Mouse (Mus musculus): ENCODE measurements around the gene Chst15. TPM values are rescaled to one million over a fixed set of nuclear protein-coding genes. Genes with fewer than 3 reads are reported as not detected.

Chst15 gene
- polyA plus RNA-seq, 1 experiment = 15.4 TPM

DNA sequence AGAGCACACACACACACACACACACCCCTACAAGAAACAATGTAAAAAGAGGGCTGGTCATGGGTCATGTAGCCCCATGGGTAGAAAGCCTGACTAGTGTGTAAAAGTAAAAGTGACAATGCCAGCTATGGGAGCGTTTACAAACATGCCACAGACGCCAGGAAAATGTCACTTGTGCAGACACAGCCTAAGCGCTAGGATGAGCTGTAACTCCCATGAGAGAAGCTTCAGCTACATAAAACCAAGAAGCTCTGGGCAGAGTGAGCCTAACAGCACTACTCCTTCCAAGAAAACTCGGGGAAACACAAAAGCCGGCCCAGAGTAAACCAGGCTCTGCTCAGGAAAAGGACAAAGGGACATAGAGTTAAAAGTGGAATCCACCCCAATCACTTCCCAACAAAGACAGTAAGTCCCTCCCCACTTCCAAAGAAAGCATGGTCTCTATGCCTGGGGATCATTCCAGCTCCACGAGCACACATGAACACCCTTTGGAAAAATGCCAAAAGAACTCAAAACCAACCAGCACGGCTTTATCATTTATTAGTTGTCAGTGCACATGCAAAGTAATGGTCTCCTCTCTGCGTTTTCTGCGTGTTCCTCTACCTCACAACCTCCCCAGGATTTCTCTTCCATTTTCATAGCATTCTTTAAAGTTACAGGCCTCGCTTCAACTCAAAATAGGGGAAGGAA is 93.4 kb downstream of the Chst15 start:
- H3K4me3 ChIP-seq (replicated peaks; ENCODE audit: insufficient read depth, low read depth, low read length) = no peak overlapping the region
- 0 out of 2 replicates have a peak, but pooled peaks cover 2% of the 10 kb centered on the region for H3K4me1 ChIP-seq (ENCODE audit: control insufficient read depth, insufficient read depth, low read length)
- 44% methylated on average over 10 of the region's 10 CpGs for WGBS
- H3K27ac ChIP-seq (ENCODE audit: insufficient read depth, low read length) = no peak overlapping the region
- no peaks in the 10 kb centered on the region for H3K27me3 ChIP-seq (ENCODE audit: control insufficient read depth, insufficient read depth, low read length)
- no peak for TF ChIP-seq POLR2A (IDR thresholded peaks at IDR 0.05; ENCODE audit: borderline replicate concordance, insufficient read depth, low read length)
- no peak for TF ChIP-seq CTCF (IDR thresholded peaks at IDR 0.05; ENCODE audit: borderline replicate concordance, insufficient read depth, low read depth, low read length)
- no peak for DNase-seq

DNA sequence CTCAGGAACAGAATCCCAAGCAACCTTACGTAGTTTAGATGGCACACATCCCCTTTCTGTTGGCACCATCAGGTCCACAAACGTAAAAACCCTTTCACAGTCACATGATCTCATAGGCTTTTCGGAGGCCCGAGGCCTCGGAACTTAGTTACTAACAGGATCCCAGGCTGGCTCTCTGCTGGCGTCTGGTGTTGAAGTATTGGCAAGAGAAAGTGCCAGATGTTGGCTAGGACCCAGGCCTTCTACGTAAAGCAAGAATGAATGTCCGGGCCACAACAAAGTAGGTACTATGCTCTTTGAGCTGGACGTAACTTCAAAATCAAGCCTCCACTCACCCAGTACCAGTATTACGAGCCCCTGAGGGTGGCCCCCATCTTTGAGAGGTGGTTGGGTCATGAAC is 103.0 kb downstream of the Chst15 start:
- no peak for DNase-seq
- TF ChIP-seq POLR2A (IDR thresholded peaks at IDR 0.05; ENCODE audit: borderline replicate concordance, insufficient read depth, low read length) = no peak
- TF ChIP-seq CTCF (IDR thresholded peaks at IDR 0.05; ENCODE audit: borderline replicate concordance, insufficient read depth, low read depth, low read length) = no peak
- Histone ChIP-seq H3K4me1 (ENCODE audit: control insufficient read depth, insufficient read depth, low read length) (peaks cover 23% of the 10 kb centered on the region), H3K27me3 (ENCODE audit: control insufficient read depth, insufficient read depth, low read length) (no peaks in the 10 kb centered on the region), H3K4me3 (replicated peaks; ENCODE audit: insufficient read depth, low read depth, low read length) (no peak overlapping the region), H3K27ac (ENCODE audit: insufficient read depth, low read length) (no peak overlapping the region)
- 32% methylated on average over 10 of the region's 10 CpGs for WGBS

DNA sequence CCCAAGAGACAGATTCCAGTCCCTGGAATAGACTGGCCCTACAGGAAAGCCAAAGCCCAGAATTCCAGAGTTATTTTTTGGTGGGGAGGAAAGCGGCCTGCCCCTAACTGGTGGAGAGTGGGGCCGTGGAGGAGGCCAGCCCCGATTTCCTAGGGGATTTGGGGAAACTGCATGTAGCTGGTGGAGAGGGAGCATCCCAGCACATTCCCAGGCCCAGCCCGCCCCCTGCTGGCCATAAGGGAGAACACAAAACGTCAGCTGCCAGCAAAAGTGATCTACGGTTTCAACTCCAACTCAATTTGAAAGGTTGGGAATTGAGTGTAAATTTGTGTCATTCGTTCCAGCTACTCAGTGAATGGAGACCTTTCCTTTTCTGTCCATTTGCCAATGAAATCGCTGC is 103.6 kb downstream of the Chst15 start:
- peak overlapping the region; percentile 65 for H3K27ac ChIP-seq (ENCODE audit: insufficient read depth, low read length)
- WGBS = 3% methylated on average over 8 of the region's 8 CpGs
- DNase-seq = peak; percentile 73 to 82
- no peak overlapping the region for H3K4me3 ChIP-seq (replicated peaks; ENCODE audit: insufficient read depth, low read depth, low read length)
- TF ChIP-seq CTCF (IDR thresholded peaks at IDR 0.05; ENCODE audit: borderline replicate concordance, insufficient read depth, low read depth, low read length) (peak; percentile 94), POLR2A (IDR thresholded peaks at IDR 0.05; ENCODE audit: borderline replicate concordance, insufficient read depth, low read length) (no peak)
- no peaks in the 10 kb centered on the region for H3K27me3 ChIP-seq (ENCODE audit: control insufficient read depth, insufficient read depth, low read length)
- H3K4me1 ChIP-seq (ENCODE audit: control insufficient read depth, insufficient read depth, low read length) = peaks cover 23% of the 10 kb centered on the region

DNA sequence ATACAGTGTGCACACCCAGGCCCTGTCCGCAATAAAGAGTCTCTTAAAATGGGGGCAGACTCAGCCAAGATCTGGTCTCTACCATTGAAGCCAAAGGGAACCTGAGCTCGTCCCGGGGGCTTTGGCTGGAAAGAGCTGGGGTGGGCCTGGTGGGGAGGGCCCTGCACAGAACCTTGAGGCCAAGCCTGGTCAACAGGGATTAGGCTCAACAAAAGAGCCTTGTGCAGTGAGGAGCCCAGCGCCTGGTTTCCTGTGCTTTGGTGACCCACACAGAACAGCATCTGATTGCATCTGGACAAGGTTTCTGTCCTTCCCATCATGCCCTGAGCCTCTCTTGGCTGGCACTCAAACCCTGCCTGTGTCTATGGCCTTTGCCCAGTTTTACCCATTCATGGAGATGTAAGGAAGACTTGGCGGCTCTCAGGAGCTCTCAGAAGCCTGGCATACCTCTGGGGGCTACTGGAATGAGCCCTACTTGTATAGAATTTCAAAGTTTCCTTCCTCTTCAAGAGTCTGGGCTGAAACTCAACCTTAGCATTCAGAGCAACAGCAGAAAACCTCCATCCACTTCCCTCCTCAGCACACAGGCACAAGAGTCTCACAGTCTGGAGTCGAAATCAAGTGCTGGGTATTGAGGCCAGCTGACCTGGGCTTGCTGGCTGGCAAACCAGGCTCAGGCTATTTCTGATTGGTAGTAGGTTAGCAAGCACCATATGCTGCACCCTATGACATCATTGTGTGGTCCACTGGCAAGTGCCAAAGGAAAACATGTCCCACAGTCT is 104.9 kb downstream of the Chst15 start:
- WGBS = 23% methylated on average over 6 of the region's 6 CpGs
- no peak overlapping the region for H3K4me3 ChIP-seq (replicated peaks; ENCODE audit: insufficient read depth, low read depth, low read length)
- DNase-seq = peak; percentile 76 to 93
- no peak for TF ChIP-seq CTCF (IDR thresholded peaks at IDR 0.05; ENCODE audit: borderline replicate concordance, insufficient read depth, low read depth, low read length)
- TF ChIP-seq POLR2A (IDR thresholded peaks at IDR 0.05; ENCODE audit: borderline replicate concordance, insufficient read depth, low read length) = peak; percentile 78; the same call in 1 of the 2 replicates
- H3K4me1 ChIP-seq (ENCODE audit: control insufficient read depth, insufficient read depth, low read length) = peaks cover 23% of the 10 kb centered on the region
- H3K27ac ChIP-seq (ENCODE audit: insufficient read depth, low read length) = peak overlapping the region; percentile 88
- H3K27me3 ChIP-seq (ENCODE audit: control insufficient read depth, insufficient read depth, low read length) = no peaks in the 10 kb centered on the region

DNA sequence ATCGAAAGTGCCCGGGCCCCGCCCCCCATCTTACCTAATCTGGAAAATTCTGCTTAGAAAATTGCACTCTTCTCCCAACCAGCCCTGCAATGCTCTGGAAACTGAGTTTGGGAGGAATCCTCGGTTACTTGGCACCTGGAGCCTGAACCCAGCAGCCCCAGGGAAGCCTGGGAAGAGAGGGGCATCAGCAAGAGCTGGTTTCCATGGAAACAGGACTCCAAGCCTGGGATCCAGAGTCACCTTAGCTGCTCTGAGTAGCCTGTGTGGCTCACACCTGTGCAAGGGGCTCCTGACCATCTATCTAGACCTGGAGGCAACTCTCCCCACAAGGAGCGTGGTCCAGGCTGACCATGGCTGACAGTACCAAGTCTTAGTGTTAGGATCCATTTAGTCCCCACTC is 106.4 kb downstream of the Chst15 start:
- no peak overlapping the region for H3K27ac ChIP-seq (ENCODE audit: insufficient read depth, low read length)
- H3K4me3 ChIP-seq (replicated peaks; ENCODE audit: insufficient read depth, low read depth, low read length) = no peak overlapping the region
- peaks cover 23% of the 10 kb centered on the region for H3K4me1 ChIP-seq (ENCODE audit: control insufficient read depth, insufficient read depth, low read length)
- no peaks in the 10 kb centered on the region for H3K27me3 ChIP-seq (ENCODE audit: control insufficient read depth, insufficient read depth, low read length)
- DNase-seq = no peak
- no peak for TF ChIP-seq CTCF (IDR thresholded peaks at IDR 0.05; ENCODE audit: borderline replicate concordance, insufficient read depth, low read depth, low read length)
- no peak for TF ChIP-seq POLR2A (IDR thresholded peaks at IDR 0.05; ENCODE audit: borderline replicate concordance, insufficient read depth, low read length)
- 83% methylated on average over 5 of the region's 5 CpGs for WGBS

DNA sequence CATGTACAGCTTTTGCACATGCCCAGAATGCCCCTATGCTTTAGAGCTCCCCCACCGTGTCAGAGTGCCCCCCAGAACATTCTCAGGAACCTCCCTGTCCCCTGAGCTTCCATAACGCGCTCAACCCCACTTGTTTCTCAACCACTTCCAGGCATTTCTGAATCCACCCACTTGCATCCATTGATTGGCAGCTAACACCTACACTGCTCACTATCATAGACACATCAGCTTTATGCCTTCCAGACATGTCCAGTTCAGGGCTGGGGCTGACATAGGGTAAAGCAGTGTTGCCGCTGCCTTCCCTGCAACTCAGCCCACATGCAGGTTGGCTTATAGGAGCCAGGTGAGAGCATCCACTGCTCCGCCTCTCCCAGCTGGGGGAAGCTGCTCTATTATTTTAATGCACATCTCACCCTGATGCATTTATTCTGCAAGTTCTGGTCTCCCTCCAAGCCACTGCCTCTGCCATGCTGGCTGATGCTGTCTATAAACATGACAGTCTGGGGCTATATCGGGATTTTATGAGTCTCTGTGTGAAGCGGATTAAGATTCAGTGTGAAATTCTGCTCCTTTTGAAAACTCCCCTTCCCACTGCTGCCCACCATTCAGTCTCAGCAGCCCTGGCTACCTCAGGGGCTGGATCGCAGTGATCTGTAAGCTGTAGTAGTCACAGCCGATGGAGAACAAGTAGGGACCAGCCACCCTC is 107.9 kb downstream of the Chst15 start:
- TF ChIP-seq POLR2A (IDR thresholded peaks at IDR 0.05; ENCODE audit: borderline replicate concordance, insufficient read depth, low read length) (no peak), CTCF (IDR thresholded peaks at IDR 0.05; ENCODE audit: borderline replicate concordance, insufficient read depth, low read depth, low read length) (no peak)
- Histone ChIP-seq H3K4me3 (replicated peaks; ENCODE audit: insufficient read depth, low read depth, low read length) (no peak overlapping the region), H3K4me1 (ENCODE audit: control insufficient read depth, insufficient read depth, low read length) (peaks cover 23% of the 10 kb centered on the region), H3K27ac (ENCODE audit: insufficient read depth, low read length) (no peak overlapping the region), H3K27me3 (ENCODE audit: control insufficient read depth, insufficient read depth, low read length) (no peaks in the 10 kb centered on the region)
- 95% methylated on average over 9 of the region's 9 CpGs for WGBS
- DNase-seq = no peak

DNA sequence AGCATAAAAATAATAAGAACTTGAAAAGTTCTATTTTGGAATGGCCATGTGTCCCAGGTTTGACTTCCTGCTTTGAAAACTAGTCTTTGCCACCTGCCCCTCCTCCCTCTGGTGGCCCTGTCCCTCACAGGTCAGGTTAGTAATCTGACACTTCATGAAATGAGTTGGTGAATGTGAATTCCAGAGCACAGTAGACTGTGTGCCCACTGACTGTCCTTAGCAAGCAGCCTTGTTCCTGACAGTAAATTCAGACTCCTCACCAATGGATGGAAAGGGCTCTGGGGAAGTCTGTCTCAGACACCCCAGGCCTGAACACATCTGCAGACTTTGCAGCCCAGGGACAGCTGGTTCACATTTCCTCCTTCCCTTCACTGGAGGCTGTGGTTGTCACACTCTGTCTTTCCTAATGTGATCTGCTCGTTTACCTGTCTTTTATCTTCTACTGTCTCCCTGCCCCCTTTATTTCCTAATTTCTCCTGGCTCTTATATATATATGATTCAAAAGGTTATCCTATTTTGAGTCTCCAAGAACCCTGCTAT is 112.9 kb downstream of the Chst15 start:
- no peaks in the 10 kb centered on the region for H3K27me3 ChIP-seq (ENCODE audit: control insufficient read depth, insufficient read depth, low read length)
- no peak overlapping the region for H3K27ac ChIP-seq (ENCODE audit: insufficient read depth, low read length)
- TF ChIP-seq CTCF (IDR thresholded peaks at IDR 0.05; ENCODE audit: borderline replicate concordance, insufficient read depth, low read depth, low read length) = no peak
- no peak for TF ChIP-seq POLR2A (IDR thresholded peaks at IDR 0.05; ENCODE audit: borderline replicate concordance, insufficient read depth, low read length)
- 70% methylated on average over 1 of the region's 1 CpGs for WGBS
- no peak for DNase-seq
- H3K4me1 ChIP-seq (ENCODE audit: control insufficient read depth, insufficient read depth, low read length) = no peaks in the 10 kb centered on the region
- no peak overlapping the region for H3K4me3 ChIP-seq (replicated peaks; ENCODE audit: insufficient read depth, low read depth, low read length)
